Mouse (Mus musculus): ENCODE results near the gene Rgs3.

GRCm38 (mm10) chr4:62594442-62594841, 34.8 kb downstream of the Rgs3 start:
- TF ChIP-seq POLR2A (IDR thresholded peaks at IDR 0.05; ENCODE audit: extremely low read depth, insufficient read depth, low read length): no peak
- no peak for TF ChIP-seq CTCF (IDR thresholded peaks at IDR 0.05; ENCODE audit: low read depth, low read length)
